Mouse (Mus musculus) heart, postnatal 0 days (tissue): ENCODE measurements around the gene Alox12e. TPM values are rescaled to one million over a fixed set of nuclear protein-coding genes. Genes with fewer than 3 reads are reported as not detected.

Source experiments
- ATAC-seq: fragments of 200-750 bp; cut with Nextera tagmentation; 2 replicates; pipeline ENCODE4 v1.8.0; 2017; ENCODE audit warnings: low read depth, moderate number of reproducible peaks, moderate library complexity; ENCODE audit not compliant: insufficient read depth
- DNase-seq: peaks from one replicate; pipeline ENCODE4 v3.0.0-alpha.2; 2016; ENCODE audit warnings: low spot score
- H3K27ac ChIP-seq: fragments of 300-500 bp; sonication (generic); 2 replicates; pipeline ENCODE4 v1.5.1; 2014; ENCODE audit warnings: low read depth, mild to moderate bottlenecking
- H3K27me3 ChIP-seq: fragments of 300-500 bp; sonication (generic); 2 replicates; pipeline ENCODE4 v1.6.1; 2014; ENCODE audit warnings: low read length, mixed read lengths; ENCODE audit not compliant: control insufficient read depth, insufficient read depth
- H3K36me3 ChIP-seq: fragments of 300-500 bp; sonication (generic); replicated peaks from 2 replicates; pipeline ENCODE4 v1.6.1; 2014; ENCODE audit warnings: low read length, mixed read lengths; ENCODE audit not compliant: control insufficient read depth, insufficient read depth
- H3K4me1 ChIP-seq: fragments of 300-500 bp; sonication (generic); 2 replicates; pipeline ENCODE4 v1.6.1; 2014; ENCODE audit warnings: antibody characterized with exemption; ENCODE audit not compliant: control insufficient read depth, insufficient read depth
- H3K4me2 ChIP-seq: fragments of 300-500 bp; sonication (generic); 2 replicates; pipeline ENCODE4 v1.6.1; 2014; ENCODE audit warnings: low read depth, mild to moderate bottlenecking, low read length, moderate library complexity
- H3K4me3 ChIP-seq: fragments of 300-500 bp; sonication (generic); 2 replicates; pipeline ENCODE4 v1.5.1; 2014; ENCODE audit warnings: low read depth, low read length
- H3K9ac ChIP-seq: fragments of 300-500 bp; sonication (generic); replicated peaks from 2 replicates; pipeline ENCODE4 v1.6.1; 2014; ENCODE audit warnings: low read depth, low read length, mixed read lengths
- H3K9me3 ChIP-seq: fragments of 300-500 bp; sonication (generic); replicated peaks from 2 replicates; pipeline ENCODE4 v1.6.1; 2016; ENCODE audit warnings: low read length; ENCODE audit not compliant: control insufficient read depth
- CTCF ChIP-seq: IDR thresholded peaks from 2 replicates; pipeline ENCODE4 v1.5.1; 2016; ENCODE audit warnings: antibody characterized with exemption, control low read depth, low read depth
- EP300 ChIP-seq: IDR thresholded peaks from 2 replicates; pipeline ENCODE4 v1.6.1; 2016; ENCODE audit warnings: antibody characterized with exemption, low read depth
- WGBS: fragments of 180-500 bp; shearing (Covaris S2); extraction: QIAGEN DNeasy Blood & Tissue Kit; methylation state at CpG from one replicate; pipeline ENCODE4 v1.1.7; 2014; 5-methylcytosine and 5-hydroxymethylcytosine counted together
- polyA plus RNA-seq: library from polyadenylated mRNA; unstranded; fragments of >200 nt; fragmentation: Nextera tagmentation; extraction: Ambion mirVana; gene quantifications from 2 replicates; pipeline ENCODE4 v1.2.1, GENCODE M21; 2015
- total RNA-seq: library from RNA; depleted of rRNA; stranded (reverse); fragments of >200 nt; gene quantifications from 2 replicates; pipeline ENCODE4 v1.2.3, GENCODE M21; 2014; ENCODE audit warnings: low replicate concordance; rRNA removed

Alox12e gene
- total and polyA plus RNA-seq, 2 experiments from 2014 or later: not detected

DNA sequence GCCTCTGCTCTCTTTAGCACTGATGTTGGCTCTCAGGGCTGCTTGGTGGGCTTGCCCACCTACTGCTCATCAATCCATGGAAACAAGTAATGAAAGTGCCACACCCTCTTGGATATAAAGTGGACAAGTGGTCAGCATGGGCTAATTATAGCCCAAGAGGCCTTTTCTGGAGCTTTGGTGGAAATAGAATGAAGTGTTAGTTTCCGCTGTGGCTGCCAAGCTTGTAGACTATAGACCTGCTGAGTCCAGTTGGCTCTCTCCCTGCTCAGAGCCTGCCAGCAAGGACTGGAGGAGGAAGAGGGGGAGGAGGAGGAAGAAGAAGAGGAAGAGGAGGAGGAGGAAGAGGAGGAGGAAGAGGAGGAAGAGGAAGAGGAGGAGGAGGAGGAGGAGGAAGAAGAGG is 56.0 kb downstream of the Alox12e start:
- Histone ChIP-seq H3K27me3 (no peaks in the 10 kb centered on the region), H3K4me2 (0 out of 2 replicates have a peak overlapping the region, but pooled peaks have one; percentile 12), H3K9ac (no peak overlapping the region), H3K4me3 (no peak overlapping the region), H3K36me3 (no peaks in the 10 kb centered on the region), H3K27ac (peak overlapping the region; percentile 67), H3K9me3 (no peaks in the 10 kb centered on the region), H3K4me1 (peaks cover 17% of the 10 kb centered on the region)
- ATAC-seq (peak; percentile 82), DNase-seq (peak; percentile 75)
- TF ChIP-seq CTCF (no peak), EP300 (no peak)
- WGBS: 23% methylated on average over 1 of the region's 1 CpGs

DNA sequence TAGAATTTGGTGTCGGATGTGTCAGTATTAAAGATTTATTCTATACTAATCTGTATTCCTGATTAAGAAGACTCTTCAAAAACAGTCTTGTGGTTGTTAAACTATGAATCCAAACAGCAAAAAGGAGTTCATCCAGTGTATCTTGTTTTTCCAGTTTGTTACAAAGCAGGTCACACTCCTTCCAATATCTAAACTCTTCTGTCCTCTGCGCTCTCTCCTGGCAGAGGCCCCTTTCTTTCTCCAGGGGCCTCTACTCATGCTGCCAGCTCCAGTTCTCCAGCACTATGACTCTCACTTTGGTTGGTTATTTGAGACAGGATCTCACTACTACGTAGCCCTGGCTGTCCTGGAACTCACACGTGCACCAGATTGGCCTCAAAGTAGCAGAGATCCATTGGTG is 56.6 kb downstream of the Alox12e start:
- Histone ChIP-seq H3K36me3 (no peaks in the 10 kb centered on the region), H3K27ac (peak overlapping the region; percentile 67)
- ATAC-seq: no peak

More for the DNA sequence above, 56.6 kb downstream of the Alox12e start:
- DNase-seq: no peak
- H3K9me3 ChIP-seq: no peaks in the 10 kb centered on the region
- no peak overlapping the region for H3K9ac ChIP-seq
- H3K4me3 ChIP-seq: no peak overlapping the region
- no peak overlapping the region for H3K4me2 ChIP-seq
- no peaks in the 10 kb centered on the region for H3K27me3 ChIP-seq
- WGBS: 46% methylated on average over 4 of the region's 4 CpGs
- H3K4me1 ChIP-seq: peaks cover 17% of the 10 kb centered on the region
- TF ChIP-seq EP300 (no peak), CTCF (no peak)

Other genes starting within 250 kb of the Alox12e start
- gene Asgr2, start 230.0 kb downstream of the Alox12e start, total RNA-seq: not detected in 2 replicates
- not detected in 2 replicates for gene Asgr2, start 230.0 kb downstream of the Alox12e start, polyA plus RNA-seq
- gene Mgl2, start 192.3 kb downstream of the Alox12e start, total RNA-seq: not detected in 2 replicates
- gene Mgl2, start 192.3 kb downstream of the Alox12e start, polyA plus RNA-seq: not detected in 2 replicates
- gene Clec10a, start 166.4 kb downstream of the Alox12e start, total RNA-seq: not detected in 2 replicates
- gene Clec10a, start 166.4 kb downstream of the Alox12e start, polyA plus RNA-seq: 0.45 and 0.47 TPM in 2 replicates
- 3.1 TPM in 1 of 2 replicates, not detected in the other for gene Slc16a11, start 109.9 kb downstream of the Alox12e start, total RNA-seq
- gene Slc16a11, start 109.9 kb downstream of the Alox12e start, polyA plus RNA-seq: 0.25 and 0.58 TPM in 2 replicates
- gene Slc16a13, start 101.6 kb downstream of the Alox12e start, total RNA-seq: 3.1 and 5.5 TPM in 2 replicates
- gene Slc16a13, start 101.6 kb downstream of the Alox12e start, polyA plus RNA-seq: 4.4 and 4.5 TPM in 2 replicates
- 12.8 and 44.1 TPM in 2 replicates for gene Bcl6b, start 92.8 kb downstream of the Alox12e start, total RNA-seq
- 16.8 and 18.9 TPM in 2 replicates for gene Bcl6b, start 92.8 kb downstream of the Alox12e start, polyA plus RNA-seq
- gene 0610010K14Rik, start 84.7 kb downstream of the Alox12e start, total RNA-seq: 47.7 and 60.5 TPM in 2 replicates
- gene 0610010K14Rik, start 84.7 kb downstream of the Alox12e start, polyA plus RNA-seq: 96.5 and 102 TPM in 2 replicates
- 6.8 and 15.2 TPM in 2 replicates for gene Gm21988, start 82.8 kb downstream of the Alox12e start, total RNA-seq
- 7.5 and 8.6 TPM in 2 replicates for gene Gm21988, start 82.8 kb downstream of the Alox12e start, polyA plus RNA-seq
- gene Rnasek, start 82.8 kb downstream of the Alox12e start, total RNA-seq: 13.1 and 75.0 TPM in 2 replicates
- 311 and 336 TPM in 2 replicates for gene Rnasek, start 82.8 kb downstream of the Alox12e start, polyA plus RNA-seq
- 1.4 and 2.5 TPM in 2 replicates for gene Alox12, start 67.3 kb downstream of the Alox12e start, total RNA-seq
- 2.3 TPM in 2 replicates for gene Alox12, start 67.3 kb downstream of the Alox12e start, polyA plus RNA-seq
- 0.23 TPM in 1 of 2 replicates, not detected in the other for gene Alox15, start 29.4 kb upstream of the Alox12e start, total RNA-seq
- gene Alox15, start 29.4 kb upstream of the Alox12e start, polyA plus RNA-seq: 0.11 and 0.22 TPM in 2 replicates
- gene Pelp1, start 87.4 kb upstream of the Alox12e start, total RNA-seq: 15.1 and 15.9 TPM in 2 replicates
- 10.9 and 11.0 TPM in 2 replicates for gene Pelp1, start 87.4 kb upstream of the Alox12e start, polyA plus RNA-seq
- 9.5 and 27.5 TPM in 2 replicates for gene Arrb2, start 110.0 kb upstream of the Alox12e start, total RNA-seq
- gene Arrb2, start 110.0 kb upstream of the Alox12e start, polyA plus RNA-seq: 4.8 and 6.0 TPM in 2 replicates
- gene Med11, start 129.3 kb upstream of the Alox12e start, total RNA-seq: 9.0 and 28.3 TPM in 2 replicates
- gene Med11, start 129.3 kb upstream of the Alox12e start, polyA plus RNA-seq: 13.7 and 15.9 TPM in 2 replicates
- 0.04 and 5.0 TPM in 2 replicates for gene Zmynd15, start 136.8 kb upstream of the Alox12e start, total RNA-seq
- 1.3 TPM in 2 replicates for gene Zmynd15, start 136.8 kb upstream of the Alox12e start, polyA plus RNA-seq
- 5.9 and 12.8 TPM in 2 replicates for gene Cxcl16, start 137.4 kb upstream of the Alox12e start, total RNA-seq
- gene Cxcl16, start 137.4 kb upstream of the Alox12e start, polyA plus RNA-seq: 9.8 and 11.3 TPM in 2 replicates
- 0.34 and 8.6 TPM in 2 replicates for gene Tm4sf5, start 182.6 kb upstream of the Alox12e start, total RNA-seq
- gene Tm4sf5, start 182.6 kb upstream of the Alox12e start, polyA plus RNA-seq: 7.6 and 7.8 TPM in 2 replicates
- not detected in 2 replicates for gene Vmo1, start 192.0 kb upstream of the Alox12e start, total RNA-seq
- 0.18 and 0.55 TPM in 2 replicates for gene Vmo1, start 192.0 kb upstream of the Alox12e start, polyA plus RNA-seq
- gene Gltpd2, start 196.6 kb upstream of the Alox12e start, total RNA-seq: not detected in 2 replicates
- gene Gltpd2, start 196.6 kb upstream of the Alox12e start, polyA plus RNA-seq: 0.34 TPM in 1 of 2 replicates, not detected in the other
- gene Psmb6, start 202.7 kb upstream of the Alox12e start, total RNA-seq: 474 and 521 TPM in 2 replicates
- gene Psmb6, start 202.7 kb upstream of the Alox12e start, polyA plus RNA-seq: 640 and 644 TPM in 2 replicates
- not detected in 2 replicates for gene Gm40193, start 210.3 kb upstream of the Alox12e start, total RNA-seq
- gene Gm40193, start 210.3 kb upstream of the Alox12e start, polyA plus RNA-seq: not detected in 2 replicates
- 14.5 and 18.5 TPM in 2 replicates for gene Pld2, start 217.4 kb upstream of the Alox12e start, total RNA-seq
- gene Pld2, start 217.4 kb upstream of the Alox12e start, polyA plus RNA-seq: 5.4 and 6.8 TPM in 2 replicates
- gene Mink1, start 240.3 kb upstream of the Alox12e start, total RNA-seq: 20.4 and 38.0 TPM in 2 replicates
- 5.0 and 5.2 TPM in 2 replicates for gene Mink1, start 240.3 kb upstream of the Alox12e start, polyA plus RNA-seq